Mouse (Mus musculus): ENCODE results near the gene Wdr62.

- TF ChIP-seq CTCF (IDR thresholded peaks at IDR 0.05), result no peak
- TF ChIP-seq EP300 (IDR thresholded peaks at IDR 0.05; ENCODE audit: insufficient read depth, low read depth, low read length), result no peak
- TF ChIP-seq POLR2A (IDR thresholded peaks at IDR 0.05; ENCODE audit: insufficient read depth, low read depth, low read length), result no peak
Observed at GRCm38 (mm10) chr7:30213881-30214280, 66.3 kb downstream of the Wdr62 start.
